Mouse (Mus musculus) kidney, postnatal 14 days (tissue): ENCODE results near the gene Lmx1b.

ENCODE experiments used
- DNase-seq: peaks from one replicate; pipeline ENCODE4 v3.0.0; 2022; ENCODE audit warnings: mixed read lengths

Gene Lmx1b

DNA sequence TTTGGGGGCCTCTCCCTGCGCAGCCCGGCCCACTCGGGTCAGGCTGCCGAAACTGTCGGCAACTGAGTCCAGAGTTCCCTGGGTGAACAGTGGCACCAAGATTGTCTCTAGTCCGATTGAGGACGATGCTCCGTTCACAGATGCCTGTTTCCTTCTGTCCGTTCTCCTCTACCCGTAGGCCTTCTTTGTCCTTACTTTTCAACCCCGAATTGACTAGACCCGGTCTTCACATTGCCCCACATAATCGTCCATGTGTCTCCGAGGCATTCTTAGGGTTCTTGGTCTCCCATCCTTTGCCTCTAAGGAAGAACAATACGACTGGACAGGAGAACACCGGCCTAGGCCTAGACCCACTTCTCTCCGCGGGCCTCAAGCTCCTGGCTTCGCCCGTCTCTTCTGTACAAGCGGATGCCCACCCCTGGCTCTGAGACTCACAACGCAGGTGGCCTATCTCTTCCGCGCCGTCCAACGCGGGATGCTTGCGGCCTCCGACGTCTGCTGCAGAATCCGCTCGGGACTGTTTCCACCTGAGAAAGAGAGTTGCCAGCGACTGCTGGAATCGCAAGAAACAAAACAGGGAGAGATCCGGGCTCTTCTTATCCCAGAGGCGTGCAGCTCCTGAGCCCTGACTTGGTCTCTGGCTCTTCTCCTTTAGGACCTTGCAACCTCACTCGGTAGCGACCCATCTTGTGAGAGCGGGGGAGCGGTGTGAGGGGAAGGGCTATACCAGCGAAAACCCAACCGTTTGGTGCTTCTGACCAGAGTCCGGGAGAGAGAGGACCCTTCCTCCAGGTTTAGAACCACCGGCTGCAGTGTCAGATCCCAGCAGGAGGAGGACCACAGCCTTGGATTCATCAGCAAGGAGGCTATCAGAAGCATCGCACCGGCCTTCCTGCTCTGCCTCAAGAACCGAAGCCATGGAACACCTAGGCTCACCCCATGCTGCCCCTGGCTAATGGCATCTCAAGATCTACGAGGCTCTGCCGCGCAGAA is 3.7 kb upstream of the Lmx1b start:
- no peak for DNase-seq

- DNase-seq, result peak; percentile 75
Observed at GRCm38 (mm10) chr2:33642650-33643458, 2.5 kb upstream of the Lmx1b start.

GRCm38 (mm10) chr2:33641859-33642571 is 1.7 kb upstream of the Lmx1b start:
- DNase-seq, result no peak

GRCm38 (mm10) chr2:33640978-33641858 is 907 bp upstream of the Lmx1b start:
- DNase-seq, result peak; percentile 57

DNA sequence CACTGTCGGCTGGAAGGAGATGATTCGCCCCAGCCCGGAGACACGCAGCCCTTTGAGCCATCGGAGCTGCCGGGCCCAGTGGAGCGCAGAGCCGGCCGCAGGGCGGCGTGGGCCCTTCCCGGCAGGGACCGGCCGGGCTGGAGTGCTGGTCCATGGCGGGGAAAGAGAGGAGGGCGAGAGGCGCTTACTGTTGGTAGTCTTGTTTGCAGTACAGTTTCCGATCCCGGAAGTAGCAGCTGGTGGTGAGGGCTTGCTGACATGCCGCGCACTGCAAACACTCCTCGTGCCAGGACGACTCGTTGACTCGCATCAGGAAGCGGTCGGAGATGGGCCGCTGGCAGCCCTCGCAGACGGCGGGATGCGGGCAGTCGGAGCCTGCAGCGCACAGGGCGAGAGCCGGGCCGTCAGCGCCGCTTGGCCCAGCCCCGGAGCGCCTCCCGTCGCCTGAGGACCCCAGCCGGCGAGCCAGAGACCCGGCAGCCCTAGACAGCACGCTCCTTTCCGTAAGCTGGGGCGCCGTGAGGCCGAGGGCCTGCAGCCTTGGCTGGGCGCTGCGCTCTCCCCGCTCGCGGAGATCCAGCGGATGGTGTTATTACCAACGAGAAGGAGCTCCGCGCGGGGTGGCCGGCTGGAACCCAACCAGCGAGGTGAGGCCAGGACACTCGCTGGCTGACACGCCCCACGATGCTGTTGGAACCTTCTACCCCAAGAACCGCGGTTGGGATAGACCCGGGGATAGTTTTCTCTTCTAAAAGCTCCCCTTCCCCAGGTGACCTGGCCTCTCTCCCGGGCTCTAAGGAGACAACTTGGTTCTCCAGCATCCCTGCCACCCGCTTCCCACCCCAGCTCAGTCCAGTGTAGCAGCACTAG is 775 bp downstream of the Lmx1b start:
- peak; percentile 36 for DNase-seq

GRCm38 (mm10) chr2:33638141-33638733 is 2.1 kb downstream of the Lmx1b start:
- no peak for DNase-seq

GRCm38 (mm10) chr2:33637288-33637687 is 3.0 kb downstream of the Lmx1b start:
- no peak for DNase-seq

DNA sequence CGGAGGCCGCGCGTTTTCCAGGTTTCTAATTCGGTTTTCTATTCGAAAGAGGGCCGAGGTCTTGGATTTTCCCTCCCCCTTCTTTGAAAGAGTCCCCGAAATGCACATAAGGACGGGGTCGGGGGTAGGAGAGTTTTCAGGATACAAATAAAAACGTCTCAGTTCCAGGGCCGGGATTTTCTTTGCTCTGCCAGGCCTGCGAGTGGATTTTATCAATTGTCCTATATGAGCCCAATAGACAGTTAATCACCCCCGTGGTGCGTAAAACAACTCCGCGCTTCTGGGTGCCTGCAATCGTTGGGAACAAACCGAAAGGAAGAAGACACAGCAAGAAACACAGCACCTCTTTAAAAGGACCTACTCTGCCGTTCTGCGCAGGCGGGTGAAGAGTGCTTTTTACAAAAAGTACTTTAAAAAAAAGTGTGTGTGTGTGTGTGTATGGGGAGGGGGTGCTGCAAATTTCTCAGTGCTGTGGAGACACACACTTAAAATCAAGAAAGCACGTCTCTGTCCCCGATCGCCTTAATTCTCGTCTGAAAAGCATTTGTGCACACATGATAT is 3.6 kb downstream of the Lmx1b start:
- DNase-seq, result no peak

GRCm38 (mm10) chr2:33636117-33636521 is 4.2 kb downstream of the Lmx1b start:
- no peak for DNase-seq

DNA sequence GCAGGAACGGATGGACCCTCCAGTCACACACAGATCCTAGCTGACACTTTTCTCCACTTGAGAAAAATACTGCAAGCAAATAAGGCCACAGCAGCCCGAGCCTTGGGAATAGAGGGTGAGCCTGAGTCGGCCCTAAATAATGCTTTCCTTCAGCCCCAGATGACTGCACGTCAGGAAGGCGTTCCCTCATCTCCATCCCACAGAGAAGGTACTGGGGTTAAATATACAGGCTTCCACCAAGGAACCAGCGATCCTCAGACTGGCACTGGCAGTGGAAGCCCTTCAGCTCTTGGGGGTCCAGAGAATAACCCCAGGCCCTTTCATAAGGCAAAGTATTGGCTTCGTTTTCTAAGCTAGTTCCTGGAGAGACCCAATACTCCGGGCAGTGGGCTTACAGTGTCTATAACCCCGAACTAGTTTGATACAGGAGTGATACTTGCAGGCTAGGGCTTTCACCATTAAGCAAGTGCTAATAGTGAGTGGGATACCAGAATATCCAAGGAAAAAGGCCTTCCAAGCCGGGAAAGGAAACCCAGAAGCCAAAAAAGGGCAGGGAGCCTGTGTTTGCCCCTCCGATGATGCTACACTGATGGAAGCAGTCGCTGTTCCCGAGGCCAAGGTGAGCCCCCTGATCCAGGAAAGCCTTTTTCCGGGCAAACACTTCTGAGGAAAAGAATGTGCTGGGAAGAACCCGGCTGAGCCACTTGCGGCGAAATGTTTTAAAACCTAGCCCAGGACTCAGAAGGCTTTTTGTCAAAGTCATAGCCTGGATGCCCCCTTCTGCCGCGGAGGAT is 4.8 kb downstream of the Lmx1b start:
- DNase-seq, result no peak

DNA sequence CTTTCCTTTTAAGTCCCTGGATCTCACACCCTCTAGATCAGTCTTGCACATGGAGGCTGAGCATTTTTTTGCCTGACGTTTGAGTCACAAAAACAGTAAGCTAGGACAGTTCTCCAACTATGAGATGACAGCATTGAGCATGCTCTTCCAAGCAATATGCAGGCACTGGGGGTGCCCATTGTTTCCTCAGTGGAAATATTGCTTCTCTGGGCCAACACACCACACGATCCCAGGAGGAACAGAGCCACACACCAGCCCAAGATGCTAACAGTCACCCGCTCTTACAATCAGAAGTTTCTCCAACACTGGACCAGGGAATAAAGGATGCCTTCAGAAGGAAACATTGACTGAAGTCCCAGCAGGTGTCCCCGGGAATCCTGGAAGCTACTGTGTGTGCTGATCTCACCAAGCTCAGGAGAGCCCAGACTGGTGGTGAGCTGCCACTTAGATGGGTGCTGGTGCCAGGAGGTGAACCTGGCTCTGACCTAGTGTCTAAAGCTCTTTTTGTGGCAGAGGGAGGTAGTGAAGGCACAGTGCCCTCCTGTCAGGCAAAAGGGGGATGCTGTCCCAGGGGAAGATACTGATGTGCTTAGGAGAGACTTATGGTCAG is 5.7 kb downstream of the Lmx1b start:
- no peak for DNase-seq

- no peak for DNase-seq
Observed at GRCm38 (mm10) chr2:33633955-33634354, 6.4 kb downstream of the Lmx1b start.

DNA sequence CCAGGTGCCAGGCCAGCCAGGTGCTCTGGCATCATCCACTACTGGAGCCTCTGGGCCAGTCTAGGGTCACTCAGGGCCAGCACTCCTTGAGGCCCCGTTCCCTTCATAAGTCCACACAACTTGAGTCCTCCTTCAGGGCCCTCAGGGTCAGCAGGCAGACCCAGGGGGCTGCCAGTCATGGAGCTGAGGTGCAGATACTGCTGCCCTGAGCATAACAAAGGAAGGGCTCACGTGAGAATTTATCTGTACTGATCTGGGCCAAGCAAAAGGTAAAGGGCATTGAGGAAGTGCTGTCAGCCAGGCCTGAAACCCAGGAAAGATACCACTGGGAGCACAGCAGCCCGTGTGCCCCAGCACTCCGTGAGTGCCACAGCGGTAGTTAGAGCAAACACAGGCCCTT is 7.1 kb downstream of the Lmx1b start:
- no peak for DNase-seq

GRCm38 (mm10) chr2:33632551-33633059 is 7.7 kb downstream of the Lmx1b start:
- DNase-seq, result no peak

- no peak for DNase-seq
Observed at GRCm38 (mm10) chr2:33631708-33632343, 8.5 kb downstream of the Lmx1b start.

- no peak for DNase-seq
Observed at GRCm38 (mm10) chr2:33631022-33631707, 9.1 kb downstream of the Lmx1b start.
